Mouse (Mus musculus) brain, embryonic 18.5 days (tissue): Measurements from ENCODE around the gene Zfp711.

Source experiments
- DNase-seq: peaks from one replicate; pipeline ENCODE4 v3.0.0-alpha.2; 2012; ENCODE audit warnings: low read depth, low spot score

Zfp711 gene

DNA sequence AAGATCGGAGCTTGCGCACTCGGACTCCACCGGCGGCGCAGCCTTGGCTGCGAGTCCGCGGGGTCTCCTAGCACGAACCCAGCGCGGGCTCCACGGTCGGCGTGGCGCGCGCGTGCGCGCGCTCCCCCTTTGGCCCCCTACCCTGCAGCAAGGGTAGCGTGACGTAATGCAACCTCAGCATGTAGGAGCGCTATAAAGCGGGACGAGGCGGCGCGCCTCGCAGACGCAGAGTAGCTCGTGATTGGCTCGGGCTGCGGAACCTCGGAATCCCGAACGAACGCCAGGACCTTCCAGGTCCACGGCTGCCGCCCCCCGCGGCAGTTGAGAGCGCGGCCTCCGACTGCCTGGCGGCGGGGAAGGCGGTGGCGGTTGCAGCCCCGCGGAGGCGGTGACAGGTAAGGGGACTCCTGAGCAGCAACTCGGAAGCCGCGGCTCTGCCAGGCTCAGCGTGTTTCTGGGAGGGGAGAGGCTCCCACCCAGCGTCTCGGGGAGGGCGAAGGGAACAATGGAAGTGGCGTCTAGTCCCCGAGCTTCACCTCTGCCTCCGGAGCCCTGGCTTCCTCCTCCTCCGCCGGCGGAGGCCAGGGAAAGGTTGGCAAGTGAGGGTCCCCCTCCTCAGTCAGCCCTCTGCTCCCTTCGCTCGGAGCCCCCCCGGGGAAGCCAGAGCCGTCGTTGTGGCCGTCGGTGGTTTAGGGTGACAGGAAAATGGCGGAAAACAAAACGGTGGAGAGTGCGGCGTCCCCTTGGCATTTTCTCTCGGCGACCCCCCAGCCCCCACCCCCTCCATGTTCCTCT is at the start of gene Zfp711:
Gene Zfp711 (plus strand): TSS at position 16 of the 795 bp plus-strand sequence.
- peak; percentile 75 for DNase-seq

DNA sequence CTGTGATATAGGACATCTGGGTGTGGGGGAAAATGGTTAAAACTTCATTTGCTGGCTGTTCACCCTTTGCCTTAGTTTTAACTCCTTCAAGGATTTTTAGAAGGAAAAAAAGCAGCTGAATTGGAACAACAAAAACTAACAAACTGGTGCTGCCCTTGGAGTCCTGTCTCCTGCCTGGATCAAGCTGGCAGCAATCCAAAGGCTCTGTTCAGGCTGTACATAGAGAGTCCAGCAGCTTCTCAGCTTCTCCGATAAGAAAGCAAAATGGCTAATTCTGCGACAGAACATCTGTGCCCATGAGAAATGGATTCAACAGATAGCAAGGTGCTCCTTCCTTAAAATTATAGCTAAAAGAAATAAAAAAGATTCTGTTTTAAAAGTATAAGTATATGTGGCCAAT is 32.6 kb upstream of the Zfp711 start:
- DNase-seq, result no peak

GRCm38 (mm10) chrX:112601306-112602120 is 1.2 kb downstream of the Zfp711 start:
- no peak for DNase-seq

GRCm38 (mm10) chrX:112675525-112675924 is 75.2 kb downstream of the Zfp711 start:
- DNase-seq, result no peak

GRCm38 (mm10) chrX:112680605-112681004 is 80.3 kb downstream of the Zfp711 start:
- no peak for DNase-seq
